Mouse (Mus musculus) naive thymus-derived CD4-positive, alpha-beta T cell, adult 2 months (primary cell): ENCODE measurements around the gene Rsrc1.

Source experiments
- DNase-seq: peaks from one replicate; pipeline ENCODE4 v3.0.0-alpha.2; 2011; ENCODE audit warnings: low read depth

The Rsrc1 gene

DNA sequence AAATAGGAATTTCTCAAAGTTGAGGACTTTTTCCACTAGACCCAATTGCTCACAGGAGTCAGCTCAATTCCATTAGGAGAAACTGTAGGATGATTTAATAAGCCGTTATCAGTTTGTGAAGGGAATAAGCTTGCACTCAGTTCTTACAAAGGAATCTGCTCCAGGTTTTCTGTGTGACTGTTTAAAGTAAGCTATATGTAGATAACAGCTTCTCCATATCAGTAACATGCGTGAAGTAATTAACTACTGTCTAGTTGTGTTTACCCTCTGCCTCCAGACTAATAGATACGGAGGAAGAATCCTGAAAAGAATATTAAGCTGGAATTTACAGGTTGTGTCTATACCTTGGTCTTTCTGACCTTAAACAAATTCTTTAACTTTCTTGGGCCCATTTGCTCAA lies 299.1 kb downstream of the Rsrc1 start:
- DNase-seq: no peak

DNA sequence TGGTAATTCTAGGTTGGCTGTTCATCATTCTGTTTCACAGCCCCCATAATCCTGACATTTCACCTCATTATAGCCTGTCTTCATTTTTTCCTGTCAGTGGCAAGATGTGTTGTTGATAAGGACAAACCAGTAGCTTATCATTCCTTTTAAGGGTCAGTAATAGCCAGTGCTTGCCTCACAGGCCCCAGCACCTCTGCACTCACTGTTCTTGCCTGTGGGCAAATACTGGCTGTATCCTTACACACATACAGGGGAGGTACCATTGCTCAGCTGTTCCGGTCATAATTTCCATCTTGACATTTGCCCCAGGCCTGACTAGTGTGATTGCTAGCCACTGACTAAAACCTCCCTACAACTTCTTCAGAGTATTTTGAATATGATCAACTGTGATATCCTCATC lies 302.8 kb downstream of the Rsrc1 start:
- no peak for DNase-seq

DNA sequence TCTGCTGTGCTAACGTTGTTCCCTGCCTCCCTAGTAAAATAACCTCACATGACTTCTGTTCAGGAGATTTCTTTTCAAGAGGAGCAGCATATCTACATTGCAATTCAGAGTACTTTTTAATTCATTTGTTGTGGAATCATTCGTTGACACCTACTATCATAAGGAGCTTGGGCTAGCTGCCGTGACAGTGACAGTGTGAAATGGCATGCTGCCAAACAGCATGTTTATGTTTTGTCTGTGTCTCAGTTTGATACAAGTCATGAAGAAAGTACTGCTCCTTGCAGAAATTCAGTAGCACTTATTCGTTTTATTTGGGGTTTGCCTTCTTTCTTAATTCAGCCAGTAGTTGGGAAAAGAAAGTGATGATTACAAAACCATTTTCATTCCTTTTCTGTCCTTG lies 303.7 kb downstream of the Rsrc1 start:
- no peak for DNase-seq

DNA sequence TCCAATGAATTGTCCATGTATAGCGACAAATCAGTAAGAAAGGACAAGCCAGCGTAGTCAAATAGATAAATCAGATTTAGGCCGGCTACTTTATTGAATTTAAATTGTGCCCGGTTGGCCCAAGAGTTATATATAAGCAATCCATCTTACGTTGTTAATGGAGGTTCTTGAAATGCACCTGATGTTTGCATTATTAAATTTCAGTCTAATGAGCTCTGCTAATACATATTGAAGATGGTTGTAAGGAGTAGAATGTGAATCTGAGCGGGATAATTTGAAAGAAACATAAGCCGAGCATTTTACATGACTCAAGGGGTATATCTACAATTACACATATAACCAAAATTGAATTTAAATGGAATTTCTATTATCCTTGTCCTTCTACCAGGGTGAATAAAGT lies 307.5 kb downstream of the Rsrc1 start:
- DNase-seq: no peak

DNA sequence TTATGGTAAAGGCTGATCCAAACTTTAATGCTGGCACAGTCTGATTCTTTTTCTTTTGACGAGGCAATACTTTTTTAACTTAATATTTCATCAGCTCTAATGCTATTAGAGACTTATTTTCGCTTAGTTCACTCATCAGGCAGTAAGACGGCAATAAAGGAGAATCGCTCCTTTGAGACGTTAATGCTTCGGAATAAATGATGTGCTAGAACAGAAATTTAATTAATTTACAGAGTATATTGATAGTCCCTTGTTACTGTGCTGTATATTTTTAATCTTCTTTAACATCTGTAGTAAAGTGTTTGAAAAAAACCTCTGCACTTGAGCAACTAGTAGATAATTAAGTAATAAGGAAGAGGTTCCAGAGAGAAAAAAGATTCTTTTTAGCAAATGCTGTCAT lies 308.3 kb downstream of the Rsrc1 start:
- DNase-seq: no peak

DNA sequence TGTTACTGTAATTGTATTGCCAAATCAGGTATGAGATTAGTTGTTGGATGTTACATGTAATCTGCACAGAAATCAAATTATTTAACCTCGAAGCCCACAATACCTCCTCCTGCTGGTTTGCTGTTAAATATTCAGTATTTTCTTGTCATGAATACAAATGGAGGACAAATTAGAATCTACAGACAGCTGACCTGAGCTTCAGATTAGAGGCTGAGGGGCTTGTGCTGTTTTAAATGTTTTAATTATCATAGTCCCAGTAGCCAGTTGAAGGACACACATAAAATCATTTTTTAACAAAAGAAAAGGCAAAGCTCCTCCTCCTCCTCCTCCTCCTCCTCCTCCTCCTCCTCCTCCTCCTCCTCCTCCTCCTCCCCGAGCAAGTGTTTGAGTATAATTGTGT lies 327.5 kb downstream of the Rsrc1 start:
- no peak for DNase-seq

DNA sequence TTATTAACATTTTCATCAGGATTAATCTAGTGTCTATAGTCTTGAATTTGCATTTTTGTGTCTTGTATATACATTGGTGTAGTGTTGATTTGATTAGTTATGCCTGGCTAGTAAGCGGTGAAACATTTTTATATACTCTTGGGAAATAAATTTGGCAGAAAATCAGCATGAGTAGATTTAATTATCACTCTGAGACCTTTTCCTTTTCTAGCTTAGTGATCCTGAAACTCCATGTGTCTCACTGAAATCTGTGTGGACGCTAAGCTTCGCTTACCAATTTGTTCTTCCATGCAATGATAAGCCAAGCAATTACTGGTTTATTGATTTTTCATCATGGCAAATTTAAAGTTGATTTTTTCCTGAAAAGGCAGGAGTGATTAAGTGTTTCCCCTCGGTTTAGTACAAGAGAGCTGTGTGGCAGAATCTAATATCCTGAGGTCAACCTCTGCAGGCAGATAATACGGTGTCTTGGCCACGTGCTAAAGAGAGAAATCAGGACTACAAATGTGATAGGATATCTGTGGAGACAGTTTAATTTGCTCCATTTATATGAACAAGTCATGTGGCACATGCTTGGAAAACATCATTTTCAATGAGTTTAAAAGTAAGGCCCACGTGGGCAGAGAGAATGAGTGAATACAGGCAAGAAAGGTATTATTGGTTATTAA lies 328.6 kb downstream of the Rsrc1 start:
- no peak for DNase-seq

DNA sequence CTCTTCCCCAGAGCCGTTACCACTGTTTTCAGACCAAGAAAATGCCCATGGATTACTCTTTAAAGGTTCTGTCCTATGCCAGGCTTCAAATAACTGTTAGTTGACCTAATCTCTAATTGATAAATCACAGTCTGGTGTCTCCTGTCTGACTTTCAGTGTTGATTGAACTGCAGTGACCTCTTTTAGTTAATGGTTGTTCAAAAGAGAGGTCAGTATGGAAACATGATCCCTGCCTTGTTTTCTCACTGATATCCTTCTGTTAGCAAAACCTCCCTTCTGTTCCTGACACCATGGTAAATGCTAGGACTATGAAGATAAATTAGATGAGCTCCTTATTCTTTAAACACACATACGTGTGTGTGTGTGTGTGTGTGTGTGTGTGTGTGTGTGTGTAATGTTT lies 330.2 kb downstream of the Rsrc1 start:
- no peak for DNase-seq

DNA sequence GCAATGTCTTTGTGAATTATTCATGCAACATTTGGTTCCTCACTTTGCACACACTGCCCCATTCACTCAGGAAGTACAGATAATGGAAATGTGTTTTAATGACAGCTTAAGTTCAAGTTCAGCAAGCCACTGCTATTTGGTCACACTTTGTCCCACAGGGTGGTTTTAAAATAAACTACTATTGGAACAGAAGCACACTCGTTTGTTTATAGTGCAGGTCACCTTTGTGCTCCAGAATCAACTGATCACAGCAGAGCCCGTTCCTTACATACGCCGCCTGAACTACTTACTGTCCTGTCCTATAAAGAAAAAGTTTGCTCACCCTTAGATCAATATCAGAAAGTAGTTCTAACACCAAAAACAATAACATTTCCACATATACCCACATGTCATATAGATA lies 341.2 kb downstream of the Rsrc1 start:
- DNase-seq: no peak

DNA sequence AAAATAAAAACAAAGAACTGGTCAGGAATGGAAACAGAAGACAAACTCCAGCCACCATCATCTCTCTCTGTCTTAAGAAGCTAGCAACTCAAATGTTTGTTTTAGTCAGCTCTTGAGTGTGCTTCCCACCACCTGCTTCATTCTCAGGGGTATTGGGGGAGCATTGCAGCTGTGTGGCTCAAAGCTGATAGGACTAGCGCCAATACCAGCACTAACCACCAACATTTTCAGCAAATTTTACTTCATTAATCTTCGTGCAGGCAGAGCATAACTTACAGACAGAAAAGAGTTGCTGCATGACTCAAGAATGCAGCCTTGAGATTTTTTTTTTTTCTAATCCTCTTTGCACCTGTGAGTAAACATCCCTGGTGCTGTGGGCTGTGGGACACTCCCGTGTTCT lies 358.4 kb downstream of the Rsrc1 start:
- DNase-seq: no peak

DNA sequence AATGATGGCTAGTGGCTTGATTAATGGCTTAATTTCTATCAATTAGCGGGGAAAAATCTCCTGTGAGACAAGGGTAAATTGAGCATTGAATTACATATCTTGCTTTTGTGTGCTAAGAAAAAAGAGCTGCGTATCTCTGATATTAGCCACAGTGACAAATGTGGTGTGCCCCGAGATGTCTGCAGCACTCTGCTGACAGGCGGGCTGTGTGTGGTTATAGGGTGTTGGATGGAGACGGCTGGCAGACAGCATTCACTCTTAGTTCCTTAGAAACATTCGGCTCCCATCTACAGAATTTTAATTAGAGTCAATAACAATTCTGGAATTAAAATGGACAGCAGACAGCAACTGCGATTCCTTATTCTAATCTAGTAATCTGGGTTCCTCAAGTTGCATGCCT lies 359.7 kb downstream of the Rsrc1 start:
- DNase-seq: no peak

DNA sequence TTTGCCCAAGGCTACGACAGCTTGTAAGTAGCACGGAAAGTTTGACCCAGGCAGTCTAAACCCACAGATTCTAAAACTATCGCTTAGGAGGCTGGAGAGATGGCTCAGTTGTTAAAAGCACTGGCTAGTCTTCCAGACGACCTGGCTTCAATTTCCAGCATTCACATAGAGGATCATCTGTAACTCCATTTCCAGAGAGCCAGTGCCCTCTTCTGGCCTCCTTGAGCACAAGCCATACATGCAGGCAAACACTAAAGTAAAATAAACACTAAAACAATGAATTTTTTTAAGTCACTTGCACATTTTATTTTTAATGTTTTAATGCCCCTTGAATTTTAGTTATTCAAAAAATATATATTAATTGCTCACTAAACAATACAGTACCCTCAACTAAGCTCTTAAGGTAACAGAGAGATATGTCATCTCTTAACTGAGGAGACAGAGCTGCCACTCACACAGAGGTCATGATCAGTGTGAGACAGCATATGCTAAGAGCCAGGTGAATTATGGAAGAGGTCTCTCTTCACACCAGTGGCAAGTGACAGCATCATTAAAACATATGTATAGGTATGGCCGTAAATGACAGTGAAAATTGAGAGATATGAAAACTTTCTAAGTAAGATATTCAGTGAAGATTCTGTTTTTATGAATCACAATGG lies 361.9 kb downstream of the Rsrc1 start:
- no peak for DNase-seq

DNA sequence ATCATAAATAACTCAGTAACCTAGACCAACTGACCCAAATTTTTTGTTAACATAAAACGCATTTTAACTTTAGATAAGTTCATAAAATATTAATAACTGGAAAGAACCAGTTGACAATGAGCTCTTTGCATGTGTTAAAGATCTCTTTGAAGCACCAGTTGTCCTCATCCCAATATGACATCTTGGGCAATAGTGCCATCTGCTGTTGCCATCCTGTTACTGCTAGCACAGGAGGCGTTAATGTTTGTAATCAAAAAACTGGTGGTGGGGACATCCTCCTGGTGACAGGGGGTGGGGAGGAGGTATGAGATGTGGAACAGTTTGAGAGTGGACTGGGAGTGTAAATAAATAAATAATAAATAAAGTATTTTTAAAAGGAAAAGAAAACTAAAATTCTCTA lies 363.4 kb downstream of the Rsrc1 start:
- DNase-seq: peak; percentile 52

DNA sequence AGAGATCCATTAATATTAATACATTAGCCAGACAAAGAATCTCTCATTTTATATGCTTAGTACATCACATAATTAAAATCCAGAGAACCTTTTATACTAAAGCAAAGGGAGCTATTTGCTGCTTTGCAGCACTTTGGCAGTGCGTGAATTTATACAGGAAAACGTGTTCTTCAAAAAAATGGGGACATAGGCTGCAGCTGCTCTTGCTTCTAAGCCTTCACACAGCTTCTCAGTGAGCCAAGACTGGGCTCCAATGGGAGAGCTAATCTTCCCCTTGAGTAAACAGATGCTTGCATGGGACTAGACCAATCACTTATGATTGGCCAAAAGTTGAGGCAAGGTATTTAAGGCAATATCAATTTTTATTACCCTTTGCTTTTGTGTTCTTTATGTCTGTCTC lies 365.5 kb downstream of the Rsrc1 start:
- DNase-seq: no peak

DNA sequence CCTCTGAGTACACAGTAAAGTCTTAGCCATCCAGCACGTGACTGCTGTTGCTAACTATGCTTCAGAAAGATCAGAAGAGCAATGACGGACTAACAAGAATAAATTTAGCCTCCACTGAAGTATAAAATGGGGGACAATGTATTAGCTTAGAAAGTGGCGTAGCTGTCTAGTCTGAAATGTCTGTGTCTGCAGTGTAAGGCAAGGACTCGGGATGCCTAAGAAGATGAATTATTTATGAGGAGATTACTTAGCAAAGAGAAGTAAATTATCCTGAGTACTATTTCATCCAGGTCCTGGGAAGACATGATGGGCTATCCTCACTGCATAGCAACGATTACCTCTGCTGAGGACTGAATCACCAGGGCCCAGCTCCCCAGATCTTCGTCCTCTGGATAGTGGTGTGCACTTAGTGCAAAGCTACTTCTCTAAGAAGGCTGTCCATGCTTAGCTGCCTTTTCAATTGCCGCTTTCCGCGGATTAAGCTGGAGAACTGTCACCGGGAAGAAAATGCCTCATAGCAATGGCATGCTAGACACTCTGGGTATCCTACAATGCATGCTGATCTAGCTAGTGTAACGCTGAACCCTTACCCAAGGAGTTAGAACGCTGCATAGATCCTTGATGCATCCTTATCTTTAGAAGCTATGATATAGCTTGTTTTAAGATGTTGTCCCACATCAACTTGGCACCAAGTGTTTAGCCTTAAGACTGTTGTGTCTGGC lies 370.4 kb downstream of the Rsrc1 start:
- no peak for DNase-seq

DNA sequence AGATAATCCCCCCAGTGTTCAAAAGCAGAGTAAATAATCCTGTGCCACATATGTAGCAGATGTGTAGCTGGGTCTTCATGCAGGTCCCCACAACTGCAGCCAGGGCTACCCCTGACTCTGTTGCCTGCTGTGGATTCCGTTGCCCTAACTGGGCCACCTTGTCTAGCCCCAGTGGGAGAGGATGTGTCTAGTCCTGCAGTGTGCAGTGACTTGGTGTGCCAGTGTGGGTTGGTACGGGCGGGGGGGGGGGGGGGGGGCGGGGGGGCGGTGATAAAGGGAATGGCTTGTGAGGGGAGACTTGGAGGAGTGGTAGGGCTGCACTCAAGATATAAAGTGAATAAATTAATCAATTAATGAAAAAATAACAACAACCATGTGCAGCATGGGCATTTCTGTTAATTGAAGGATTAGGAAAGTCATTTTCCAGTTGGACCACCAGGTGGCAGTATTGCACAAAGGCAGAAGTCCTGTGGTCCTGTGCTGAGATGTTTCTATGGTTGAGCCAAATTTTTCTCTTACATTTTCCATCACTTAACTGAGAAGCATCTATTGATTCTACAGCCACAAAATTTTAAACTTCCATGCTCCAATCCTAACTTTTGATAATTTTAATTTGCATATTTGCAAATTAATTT lies 371.1 kb downstream of the Rsrc1 start:
- DNase-seq: peak; percentile 64

DNA sequence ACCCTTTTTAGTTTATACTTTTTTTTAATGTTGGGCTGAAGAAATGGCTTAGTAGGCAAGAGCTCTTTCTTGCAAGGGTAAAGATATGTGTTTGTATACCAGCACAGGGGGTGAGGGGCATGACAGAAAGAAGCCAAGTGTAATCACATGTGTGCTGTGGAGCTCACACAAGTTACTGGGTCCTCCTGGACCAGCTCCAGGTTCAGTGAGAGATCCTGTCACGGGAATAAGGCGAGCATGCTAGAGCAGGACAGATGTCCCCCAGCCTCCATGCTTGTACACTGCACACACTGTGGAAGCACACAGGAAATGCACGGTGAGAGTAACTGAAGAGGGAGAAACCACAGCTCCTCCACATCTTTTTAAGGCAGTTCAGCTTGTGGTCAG lies 371.6 kb downstream of the Rsrc1 start:
- DNase-seq: no peak

DNA sequence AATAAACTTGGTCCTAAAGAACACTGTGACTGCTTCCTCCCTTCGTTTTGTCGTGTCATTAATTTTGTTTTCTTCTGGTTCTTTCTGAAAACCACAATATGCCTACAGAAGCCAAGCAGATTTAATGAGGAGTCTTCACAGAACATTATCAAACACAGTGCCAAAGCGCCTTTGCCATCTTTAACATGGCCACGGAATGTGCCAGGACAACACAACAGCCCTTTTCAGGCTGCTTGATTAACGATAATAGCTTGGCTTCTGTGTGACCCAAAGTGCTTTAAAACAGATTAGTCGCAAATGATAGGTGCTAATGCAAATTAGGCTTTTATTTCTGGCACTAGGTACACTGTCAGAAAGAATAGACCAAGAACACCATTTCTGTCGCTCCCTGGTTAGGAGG lies 377.2 kb downstream of the Rsrc1 start:
- no peak for DNase-seq

DNA sequence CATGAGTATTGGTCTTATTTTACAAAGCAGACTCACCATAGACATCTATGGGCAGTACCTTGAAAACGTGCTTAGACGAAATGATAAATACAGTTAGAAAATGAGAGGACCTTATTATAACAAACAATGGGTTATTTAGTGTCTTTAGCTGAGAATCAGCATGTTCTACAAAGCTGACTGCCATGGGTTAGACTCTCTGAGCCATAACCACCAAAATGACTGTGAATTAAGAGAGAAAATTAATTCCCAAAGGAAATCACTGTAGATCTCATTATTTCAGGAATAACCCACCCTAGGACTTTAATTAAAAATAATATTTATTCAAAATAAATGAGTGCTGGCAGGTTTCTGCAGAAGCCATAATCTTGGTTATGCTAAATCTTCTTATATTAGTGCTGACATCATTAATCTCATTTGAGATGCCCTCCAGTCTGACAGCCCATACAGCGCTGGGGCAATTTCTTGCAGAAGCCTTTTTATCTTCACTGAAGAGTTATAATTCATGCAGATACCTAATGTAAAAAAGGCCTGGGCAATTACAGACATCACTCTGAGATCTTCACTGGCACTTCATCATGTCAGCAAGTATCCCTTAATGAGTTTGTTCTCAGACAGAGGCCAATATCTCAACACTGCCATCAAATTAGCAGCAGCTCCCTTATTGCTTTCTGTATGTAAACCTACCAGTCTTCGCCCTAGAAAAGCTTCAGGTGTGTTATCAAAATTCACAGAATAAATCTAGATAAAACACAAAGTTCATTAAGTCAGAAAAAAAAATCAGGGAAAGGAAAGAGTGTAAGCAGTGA lies 385.1 kb downstream of the Rsrc1 start:
- DNase-seq: no peak

DNA sequence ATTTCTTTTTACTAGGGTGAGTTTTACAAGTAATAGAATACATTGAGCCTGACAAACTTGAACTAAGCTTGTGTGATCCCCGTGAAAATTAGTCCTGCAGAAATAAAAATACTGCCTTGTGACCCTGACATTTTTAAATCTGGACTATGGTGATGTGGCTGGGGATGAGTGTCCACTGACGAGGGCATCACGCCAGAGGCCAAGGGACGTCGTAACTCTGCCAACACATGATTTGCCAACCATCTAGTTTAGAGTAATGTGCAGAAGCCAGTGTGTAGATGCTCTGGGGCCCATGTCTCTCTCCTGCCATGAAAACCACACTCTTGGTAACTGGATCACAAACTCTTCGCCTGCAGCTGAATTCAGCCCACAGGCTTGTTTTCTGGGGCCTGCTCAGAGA lies 386.3 kb downstream of the Rsrc1 start:
- no peak for DNase-seq

DNA sequence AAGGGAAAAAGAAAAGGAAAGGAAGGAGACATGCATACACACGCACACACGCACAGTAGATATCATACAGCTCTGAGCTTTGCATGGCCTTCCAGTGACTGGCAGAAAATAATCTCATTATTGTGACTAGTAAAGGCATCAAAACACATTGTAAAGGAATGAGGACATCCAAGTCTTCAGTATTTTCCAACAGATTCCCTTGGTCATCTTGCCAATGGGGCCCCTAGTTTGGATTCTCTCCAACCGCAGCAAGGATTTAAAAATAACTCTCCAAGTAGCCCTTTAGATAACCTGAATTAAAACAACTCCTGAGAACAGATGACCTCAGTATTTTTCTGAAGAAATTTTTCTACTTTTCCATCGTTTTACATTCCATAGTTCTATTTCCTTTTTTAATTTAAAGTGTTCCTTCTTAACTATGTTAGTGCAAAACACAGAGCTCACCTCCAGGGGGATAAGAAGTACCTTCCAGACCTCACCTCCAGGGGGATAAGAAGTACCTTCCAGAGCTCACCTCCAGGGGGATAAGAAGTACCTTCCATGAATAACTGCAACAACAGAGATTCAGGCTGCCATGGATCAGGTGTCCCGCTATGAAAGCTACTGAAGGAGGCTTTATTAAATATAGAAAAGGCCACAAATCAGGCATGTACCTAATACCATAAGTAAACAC lies 388.4 kb downstream of the Rsrc1 start:
- DNase-seq: no peak

DNA sequence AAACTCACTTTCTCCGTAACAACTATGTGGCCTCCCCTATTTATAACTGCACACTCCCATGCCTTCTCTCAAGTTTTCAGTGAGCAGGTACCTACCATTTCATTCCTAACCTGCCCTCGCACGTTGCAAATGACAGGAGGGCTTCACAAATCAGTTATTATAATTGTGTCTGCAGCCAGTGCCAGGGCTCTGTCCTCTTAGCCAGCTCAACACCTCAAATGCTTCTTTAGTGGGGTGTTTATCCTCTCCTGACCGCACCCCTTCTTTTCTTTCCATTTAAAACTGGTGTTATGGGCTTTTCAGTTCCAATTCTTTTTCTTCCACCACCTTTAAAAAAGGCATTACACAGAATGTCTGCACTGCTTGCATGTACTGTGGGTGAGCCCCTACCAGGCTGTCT lies 391.0 kb downstream of the Rsrc1 start:
- DNase-seq: no peak
